Mouse (Mus musculus) T-helper 2 cell (primary cell): ENCODE data around the gene Olfr24.
"Not testable (repeated sequence)": the region's sequence is repeated elsewhere in the genome, so short reads cannot be mapped to it uniquely, and the experiment has no call there.

ENCODE experiments used
- in situ Hi-C: fragments of 300-600 bp; cut with MboI, MseI; formaldehyde crosslinking; loops from one replicate; pipeline ENCODE4 v1.15.1; 2025; ENCODE audit warnings: high pct_unique_total_duplicates

Gene Olfr24

GRCm38 (mm10) chr9:18763896-18764295 is at the start of gene Olfr24:
Gene Olfr24, minus strand, starts transcription at chr9:18763996.
- in situ Hi-C loops = no loop called here

GRCm38 (mm10) chr9:18785316-18785715 is 21.5 kb upstream of the Olfr24 start:
- in situ Hi-C loops = no loop called here

GRCm38 (mm10) chr9:18779476-18779875 is 15.7 kb upstream of the Olfr24 start:
- in situ Hi-C loops = no loop called here

GRCm38 (mm10) chr9:18778981-18779380 is 15.2 kb upstream of the Olfr24 start:
- in situ Hi-C loops = no loop called here

- in situ Hi-C loops = no loop called here
Observed at GRCm38 (mm10) chr9:18755595-18755994, 8.2 kb downstream of the Olfr24 start.

- in situ Hi-C loops = loop anchor here (10.0 kb wide), 1 partner anchor 220 kb away; no protein-coding TSS in a partner anchor
Observed at GRCm38 (mm10) chr9:18744639-18745038, 19.2 kb downstream of the Olfr24 start.

- in situ Hi-C loops = not testable (repeated sequence)
Observed at GRCm38 (mm10) chr9:18734177-18734576, 29.6 kb downstream of the Olfr24 start.

- in situ Hi-C loops = no loop called here
Observed at GRCm38 (mm10) chr9:18722712-18723099, 41.1 kb downstream of the Olfr24 start.

GRCm38 (mm10) chr9:18721931-18722711 is 41.7 kb downstream of the Olfr24 start:
- in situ Hi-C loops = no loop called here

- in situ Hi-C loops = no loop called here
Observed at GRCm38 (mm10) chr9:18721011-18721410, 42.8 kb downstream of the Olfr24 start.

- in situ Hi-C loops = no loop called here
Observed at GRCm38 (mm10) chr9:18705628-18706027, 58.2 kb downstream of the Olfr24 start.
